Mouse (Mus musculus): ENCODE data around the gene Gm16181. TPM values are rescaled to one million over a fixed set of nuclear protein-coding genes. Genes with fewer than 3 reads are reported as not detected.

Gene Gm16181
- polyA plus RNA-seq, 1 experiment from 2014 or later = 0.41 TPM

- Histone ChIP-seq H3K36me3 (ENCODE audit: control insufficient read depth, insufficient read depth) (peaks cover 35% of the 10 kb centered on the region), H3K27ac (ENCODE audit: low read length) (no peak overlapping the region), H3K4me1 (ENCODE audit: control insufficient read depth, insufficient read depth, low read length) (peaks cover 3% of the 10 kb centered on the region; the same call in 1 of the 2 replicates), H3K27me3 (ENCODE audit: control insufficient read depth, insufficient read depth, low read length) (no peaks in the 10 kb centered on the region), H3K4me3 (ENCODE audit: low read length) (no peak overlapping the region), H3K9me3 (replicated peaks; ENCODE audit: control insufficient read depth, low read length) (no peaks in the 10 kb centered on the region), H3K4me2 (ENCODE audit: low read depth, low read length) (no peak overlapping the region), H3K9ac (ENCODE audit: low read length) (no peak overlapping the region)
- no peak for ATAC-seq (replicated peaks; ENCODE audit: extremely low read depth, insufficient read depth, low FRiP score)
- WGBS = 62% methylated on average over 3 of the region's 3 CpGs
Measured at GRCm38 (mm10) chr17:35255301-35255700, 34.7 kb downstream of the Gm16181 start.

DNA sequence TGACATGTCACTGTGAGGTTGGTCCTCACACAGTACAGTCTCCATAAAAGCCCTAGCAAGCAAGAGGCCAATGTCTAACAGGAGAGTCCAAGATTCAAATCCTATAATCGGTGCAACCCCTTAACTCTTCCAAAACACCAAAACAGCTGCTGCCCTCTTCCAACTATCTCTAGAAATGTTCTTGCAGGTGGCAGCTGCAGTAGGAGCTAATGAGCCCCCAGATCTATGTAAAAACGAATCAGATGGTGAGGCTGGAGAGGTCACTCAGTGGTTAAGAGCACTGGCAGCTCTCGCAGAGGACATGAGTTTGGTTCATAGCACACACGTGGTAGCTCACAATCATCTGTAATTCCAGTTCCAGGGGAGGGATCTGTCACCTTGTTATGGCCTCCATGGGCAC lies 35.1 kb downstream of the Gm16181 start:
- H3K9ac ChIP-seq (ENCODE audit: low read length) = no peak overlapping the region
- peaks cover 3% of the 10 kb centered on the region; the same call in 1 of the 2 replicates for H3K4me1 ChIP-seq (ENCODE audit: control insufficient read depth, insufficient read depth, low read length)
- no peaks in the 10 kb centered on the region for H3K9me3 ChIP-seq (replicated peaks; ENCODE audit: control insufficient read depth, low read length)
- no peaks in the 10 kb centered on the region for H3K27me3 ChIP-seq (ENCODE audit: control insufficient read depth, insufficient read depth, low read length)
- ATAC-seq (replicated peaks; ENCODE audit: extremely low read depth, insufficient read depth, low FRiP score) = no peak
- WGBS = 53% methylated on average over 4 of the region's 4 CpGs
- H3K27ac ChIP-seq (ENCODE audit: low read length) = no peak overlapping the region
- H3K36me3 ChIP-seq (ENCODE audit: control insufficient read depth, insufficient read depth) = peaks cover 31% of the 10 kb centered on the region
- no peak overlapping the region for H3K4me2 ChIP-seq (ENCODE audit: low read depth, low read length)
- no peak overlapping the region for H3K4me3 ChIP-seq (ENCODE audit: low read length)

- no peak overlapping the region; the same call in 1 of the 2 replicates for H3K4me3 ChIP-seq (ENCODE audit: low read length)
- peak overlapping the region; percentile 62; the same call in 1 of the 2 replicates for H3K4me2 ChIP-seq (ENCODE audit: low read depth, low read length)
- peaks cover 3% of the 10 kb centered on the region for H3K4me1 ChIP-seq (ENCODE audit: control insufficient read depth, insufficient read depth, low read length)
- H3K27me3 ChIP-seq (ENCODE audit: control insufficient read depth, insufficient read depth, low read length) = peaks cover 5% of the 10 kb centered on the region; the same call in 1 of the 2 replicates
- H3K27ac ChIP-seq (ENCODE audit: low read length) = no peak overlapping the region
- no peaks in the 10 kb centered on the region for H3K9me3 ChIP-seq (replicated peaks; ENCODE audit: control insufficient read depth, low read length)
- no peak overlapping the region for H3K9ac ChIP-seq (ENCODE audit: low read length)
- WGBS = 62% methylated on average over 1 of the region's 1 CpGs
- peaks cover 20% of the 10 kb centered on the region for H3K36me3 ChIP-seq (ENCODE audit: control insufficient read depth, insufficient read depth)
- ATAC-seq (replicated peaks; ENCODE audit: extremely low read depth, insufficient read depth, low FRiP score) = no peak
Measured at GRCm38 (mm10) chr17:35257378-35257777, 36.7 kb downstream of the Gm16181 start.

DNA sequence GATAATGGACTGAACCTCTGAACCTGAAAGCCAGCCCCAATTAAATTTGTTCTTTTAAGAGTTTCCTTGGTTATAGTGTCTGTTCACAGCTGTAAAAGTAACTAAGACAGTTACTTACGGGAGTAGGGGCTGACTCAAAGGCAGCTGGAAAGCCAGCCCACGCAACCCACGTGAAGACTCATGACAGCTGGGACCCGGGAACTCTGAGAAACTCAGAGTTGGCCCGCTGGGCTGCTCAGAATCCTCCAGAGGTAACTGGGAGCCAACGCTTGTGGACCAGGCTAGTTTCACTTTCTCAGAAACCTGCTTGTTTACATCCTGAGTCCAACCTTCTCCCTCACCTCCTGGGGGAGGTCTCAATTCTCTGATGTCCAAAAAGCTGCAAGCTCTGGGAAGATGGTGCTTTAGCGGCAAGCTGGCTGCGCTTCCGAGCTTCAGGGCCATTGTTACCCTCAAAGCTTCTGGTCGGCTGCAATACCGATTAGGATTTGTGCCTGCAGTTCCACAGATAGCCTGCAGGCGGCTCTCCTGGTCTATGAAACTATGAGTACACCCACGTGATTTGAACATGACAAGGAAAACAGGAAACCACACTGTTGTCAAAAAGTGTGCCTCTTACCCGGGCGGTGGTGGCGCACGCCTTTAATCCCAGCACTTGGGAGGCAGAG lies 37.3 kb downstream of the Gm16181 start:
- Histone ChIP-seq H3K4me1 (ENCODE audit: control insufficient read depth, insufficient read depth, low read length) (peaks cover 7% of the 10 kb centered on the region), H3K27ac (ENCODE audit: low read length) (no peak overlapping the region), H3K4me3 (ENCODE audit: low read length) (peak overlapping the region; percentile 41), H3K36me3 (ENCODE audit: control insufficient read depth, insufficient read depth) (peaks cover 14% of the 10 kb centered on the region), H3K27me3 (ENCODE audit: control insufficient read depth, insufficient read depth, low read length) (peaks cover 8% of the 10 kb centered on the region; the same call in 1 of the 2 replicates), H3K9ac (ENCODE audit: low read length) (peak overlapping the region; percentile 38; the same call in 1 of the 2 replicates), H3K9me3 (replicated peaks; ENCODE audit: control insufficient read depth, low read length) (no peaks in the 10 kb centered on the region), H3K4me2 (ENCODE audit: low read depth, low read length) (peak overlapping the region; percentile 62)
- ATAC-seq (replicated peaks; ENCODE audit: extremely low read depth, insufficient read depth, low FRiP score) = peak; percentile 37; the same call in 1 of the 2 replicates
- 11% methylated on average over 17 of the region's 17 CpGs for WGBS

GRCm38 (mm10) chr17:35258492-35259478 lies 38.2 kb downstream of the Gm16181 start:
- Histone ChIP-seq H3K4me3 (ENCODE audit: low read length) (peak overlapping the region; percentile 41; the same call in 1 of the 2 replicates), H3K9ac (ENCODE audit: low read length) (no peak overlapping the region), H3K27ac (ENCODE audit: low read length) (no peak overlapping the region), H3K27me3 (ENCODE audit: control insufficient read depth, insufficient read depth, low read length) (peaks cover 8% of the 10 kb centered on the region), H3K36me3 (ENCODE audit: control insufficient read depth, insufficient read depth) (peaks cover 6% of the 10 kb centered on the region), H3K4me2 (ENCODE audit: low read depth, low read length) (peak overlapping the region; percentile 62), H3K4me1 (ENCODE audit: control insufficient read depth, insufficient read depth, low read length) (peaks cover 7% of the 10 kb centered on the region), H3K9me3 (replicated peaks; ENCODE audit: control insufficient read depth, low read length) (no peaks in the 10 kb centered on the region)
- no peak for ATAC-seq (replicated peaks; ENCODE audit: extremely low read depth, insufficient read depth, low FRiP score)
- 58% methylated on average over 13 of the region's 14 CpGs for WGBS

DNA sequence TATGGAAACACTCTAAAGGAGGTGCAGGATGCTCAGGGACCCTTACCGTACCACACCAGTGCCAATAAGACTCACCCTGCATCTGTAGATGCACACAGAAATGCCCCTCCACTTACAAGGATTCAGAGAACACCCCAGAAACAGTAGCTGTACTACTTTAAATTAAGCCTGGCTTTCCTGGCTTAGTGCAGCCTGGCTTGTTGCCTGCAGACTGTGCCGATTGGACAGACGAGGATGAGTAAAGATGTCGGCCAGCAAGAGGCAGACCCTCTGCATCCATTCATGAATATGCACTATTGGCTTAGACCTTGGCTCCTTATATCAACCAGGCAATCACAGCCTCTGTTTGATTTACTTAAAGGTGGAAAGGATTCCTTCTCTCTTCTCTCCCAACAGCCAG lies 39.0 kb downstream of the Gm16181 start:
- H3K27ac ChIP-seq (ENCODE audit: low read length) = no peak overlapping the region
- no peak for ATAC-seq (replicated peaks; ENCODE audit: extremely low read depth, insufficient read depth, low FRiP score)
- no peaks in the 10 kb centered on the region for H3K9me3 ChIP-seq (replicated peaks; ENCODE audit: control insufficient read depth, low read length)
- no peaks in the 10 kb centered on the region for H3K36me3 ChIP-seq (ENCODE audit: control insufficient read depth, insufficient read depth)
- H3K4me3 ChIP-seq (ENCODE audit: low read length) = no peak overlapping the region
- H3K4me2 ChIP-seq (ENCODE audit: low read depth, low read length) = no peak overlapping the region
- no peak overlapping the region for H3K9ac ChIP-seq (ENCODE audit: low read length)
- WGBS = 68% methylated on average over 4 of the region's 4 CpGs
- peaks cover 7% of the 10 kb centered on the region for H3K4me1 ChIP-seq (ENCODE audit: control insufficient read depth, insufficient read depth, low read length)
- H3K27me3 ChIP-seq (ENCODE audit: control insufficient read depth, insufficient read depth, low read length) = peaks cover 12% of the 10 kb centered on the region

DNA sequence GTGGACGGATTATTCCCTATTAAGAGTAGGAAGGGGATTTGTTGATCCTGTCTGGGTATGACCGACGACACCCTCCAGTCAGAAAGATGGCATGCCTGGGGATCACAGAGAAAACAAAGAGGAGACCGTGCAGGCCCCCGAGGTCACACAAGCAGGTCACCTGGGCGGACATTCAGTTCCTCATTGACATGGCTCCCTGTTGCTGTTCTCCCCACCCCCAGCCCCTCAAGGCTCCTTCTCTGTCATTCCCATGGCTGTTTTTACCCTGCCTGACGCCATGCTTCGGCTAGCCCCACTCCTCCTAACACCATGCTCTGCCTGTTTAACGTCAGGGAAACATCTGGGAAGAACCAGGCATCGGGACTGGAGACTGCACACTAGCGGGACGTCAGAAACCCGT lies 41.0 kb downstream of the Gm16181 start:
- H3K4me2 ChIP-seq (ENCODE audit: low read depth, low read length) = no peak overlapping the region
- no peak overlapping the region for H3K9ac ChIP-seq (ENCODE audit: low read length)
- H3K4me1 ChIP-seq (ENCODE audit: control insufficient read depth, insufficient read depth, low read length) = peaks cover 7% of the 10 kb centered on the region
- H3K27ac ChIP-seq (ENCODE audit: low read length) = no peak overlapping the region
- no peaks in the 10 kb centered on the region for H3K36me3 ChIP-seq (ENCODE audit: control insufficient read depth, insufficient read depth)
- ATAC-seq (replicated peaks; ENCODE audit: extremely low read depth, insufficient read depth, low FRiP score) = no peak
- 70% methylated on average over 13 of the region's 13 CpGs for WGBS
- no peak overlapping the region for H3K4me3 ChIP-seq (ENCODE audit: low read length)
- peaks cover 15% of the 10 kb centered on the region for H3K27me3 ChIP-seq (ENCODE audit: control insufficient read depth, insufficient read depth, low read length)
- no peaks in the 10 kb centered on the region for H3K9me3 ChIP-seq (replicated peaks; ENCODE audit: control insufficient read depth, low read length)

GRCm38 (mm10) chr17:35262664-35263522 lies 42.3 kb downstream of the Gm16181 start, which contains the start of gene H2-D1:
Gene H2-D1 (plus strand): TSS chr17:35262730.
- WGBS = 1% methylated on average over 51 of the region's 73 CpGs
- Histone ChIP-seq H3K36me3 (ENCODE audit: control insufficient read depth, insufficient read depth) (no peaks in the 10 kb centered on the region), H3K9me3 (replicated peaks; ENCODE audit: control insufficient read depth, low read length) (no peaks in the 10 kb centered on the region), H3K4me1 (ENCODE audit: control insufficient read depth, insufficient read depth, low read length) (peaks cover 4% of the 10 kb centered on the region), H3K4me2 (ENCODE audit: low read depth, low read length) (peak within 1 kb of the TSS; percentile 100), H3K27ac (ENCODE audit: low read length) (no peak within 1 kb of the TSS), H3K27me3 (ENCODE audit: control insufficient read depth, insufficient read depth, low read length) (peaks cover 15% of the 10 kb centered on the region), H3K9ac (ENCODE audit: low read length) (peak within 1 kb of the TSS; percentile 77), H3K4me3 (ENCODE audit: low read length) (peak within 1 kb of the TSS; percentile 84)
- ATAC-seq (replicated peaks; ENCODE audit: extremely low read depth, insufficient read depth, low FRiP score) = peak; percentile 86
